Mouse (Mus musculus) heart, postnatal 0 days (tissue): ENCODE measurements around the gene Tbl1x. TPM values are rescaled to one million over a fixed set of nuclear protein-coding genes. Genes with fewer than 3 reads are reported as not detected.

Experiments
- ATAC-seq: fragments of 200-750 bp; cut with Nextera tagmentation; 2 replicates; pipeline ENCODE4 v1.8.0; 2017; ENCODE audit warnings: low read depth, moderate number of reproducible peaks, moderate library complexity; ENCODE audit not compliant: insufficient read depth
- DNase-seq: peaks from one replicate; pipeline ENCODE4 v3.0.0-alpha.2; 2016; ENCODE audit warnings: low spot score
- H3K27ac ChIP-seq: fragments of 300-500 bp; sonication (generic); 2 replicates; pipeline ENCODE4 v1.5.1; 2014; ENCODE audit warnings: low read depth, mild to moderate bottlenecking
- H3K27me3 ChIP-seq: fragments of 300-500 bp; sonication (generic); 2 replicates; pipeline ENCODE4 v1.6.1; 2014; ENCODE audit warnings: low read length, mixed read lengths; ENCODE audit not compliant: control insufficient read depth, insufficient read depth
- H3K36me3 ChIP-seq: fragments of 300-500 bp; sonication (generic); replicated peaks from 2 replicates; pipeline ENCODE4 v1.6.1; 2014; ENCODE audit warnings: low read length, mixed read lengths; ENCODE audit not compliant: control insufficient read depth, insufficient read depth
- H3K4me1 ChIP-seq: fragments of 300-500 bp; sonication (generic); 2 replicates; pipeline ENCODE4 v1.6.1; 2014; ENCODE audit warnings: antibody characterized with exemption; ENCODE audit not compliant: control insufficient read depth, insufficient read depth
- H3K4me2 ChIP-seq: fragments of 300-500 bp; sonication (generic); 2 replicates; pipeline ENCODE4 v1.6.1; 2014; ENCODE audit warnings: low read depth, mild to moderate bottlenecking, low read length, moderate library complexity
- H3K4me3 ChIP-seq: fragments of 300-500 bp; sonication (generic); 2 replicates; pipeline ENCODE4 v1.5.1; 2014; ENCODE audit warnings: low read depth, low read length
- H3K9ac ChIP-seq: fragments of 300-500 bp; sonication (generic); replicated peaks from 2 replicates; pipeline ENCODE4 v1.6.1; 2014; ENCODE audit warnings: low read depth, low read length, mixed read lengths
- H3K9me3 ChIP-seq: fragments of 300-500 bp; sonication (generic); replicated peaks from 2 replicates; pipeline ENCODE4 v1.6.1; 2016; ENCODE audit warnings: low read length; ENCODE audit not compliant: control insufficient read depth
- CTCF ChIP-seq: IDR thresholded peaks from 2 replicates; pipeline ENCODE4 v1.5.1; 2016; ENCODE audit warnings: antibody characterized with exemption, control low read depth, low read depth
- EP300 ChIP-seq: IDR thresholded peaks from 2 replicates; pipeline ENCODE4 v1.6.1; 2016; ENCODE audit warnings: antibody characterized with exemption, low read depth
- WGBS: fragments of 180-500 bp; shearing (Covaris S2); extraction: QIAGEN DNeasy Blood & Tissue Kit; methylation state at CpG from one replicate; pipeline ENCODE4 v1.1.7; 2014; 5-methylcytosine and 5-hydroxymethylcytosine counted together
- polyA plus RNA-seq: library from polyadenylated mRNA; unstranded; fragments of >200 nt; fragmentation: Nextera tagmentation; extraction: Ambion mirVana; gene quantifications from 2 replicates; pipeline ENCODE4 v1.2.1, GENCODE M21; 2015
- total RNA-seq: library from RNA; depleted of rRNA; stranded (reverse); fragments of >200 nt; gene quantifications from 2 replicates; pipeline ENCODE4 v1.2.3, GENCODE M21; 2014; ENCODE audit warnings: low replicate concordance

Tbl1x gene
- total and polyA plus RNA-seq, 2 experiments from 2014 or later: 34.1 to 64.4 TPM

- H3K27me3 ChIP-seq: no peaks in the 10 kb centered on the region
- TF ChIP-seq EP300 (no peak), CTCF (no peak)
- peak overlapping the region; percentile 30; the same call in 1 of the 2 replicates for H3K27ac ChIP-seq
- no peak overlapping the region for H3K4me2 ChIP-seq
- no peaks in the 10 kb centered on the region for H3K36me3 ChIP-seq
- DNase-seq (no peak), ATAC-seq (0 out of 2 replicates have a peak, but pooled peaks have one; percentile 11)
- H3K4me3 ChIP-seq: no peak overlapping the region
- 30% methylated on average over 3 of the region's 3 CpGs for WGBS
- no peaks in the 10 kb centered on the region for H3K9me3 ChIP-seq
- H3K4me1 ChIP-seq: peaks cover 5% of the 10 kb centered on the region
- H3K9ac ChIP-seq: no peak overlapping the region
Measured at GRCm38 (mm10) chrX:77552088-77552487, 41.3 kb downstream of the Tbl1x start.

GRCm38 (mm10) chrX:77555985-77556384, 45.2 kb downstream of the Tbl1x start:
- Histone ChIP-seq H3K4me3 (no peak overlapping the region), H3K27me3 (no peaks in the 10 kb centered on the region), H3K36me3 (no peaks in the 10 kb centered on the region), H3K4me1 (peaks cover 7% of the 10 kb centered on the region; the same call in 1 of the 2 replicates), H3K9ac (no peak overlapping the region), H3K9me3 (no peaks in the 10 kb centered on the region), H3K4me2 (no peak overlapping the region), H3K27ac (no peak overlapping the region)
- WGBS: 74% methylated on average over 1 of the region's 1 CpGs
- no peak for TF ChIP-seq EP300
- TF ChIP-seq CTCF: no peak
- DNase-seq (no peak), ATAC-seq (no peak)

GRCm38 (mm10) chrX:77559199-77559881, 48.5 kb downstream of the Tbl1x start:
- H3K4me3 ChIP-seq: no peak overlapping the region
- H3K36me3 ChIP-seq: no peaks in the 10 kb centered on the region
- no peaks in the 10 kb centered on the region for H3K9me3 ChIP-seq
- no peaks in the 10 kb centered on the region for H3K27me3 ChIP-seq
- DNase-seq: no peak
- TF ChIP-seq EP300 (no peak), CTCF (no peak)
- peak overlapping the region; percentile 6; the same call in 1 of the 2 replicates for H3K27ac ChIP-seq
- H3K9ac ChIP-seq: no peak overlapping the region
- peak; percentile 30; the same call in 1 of the 2 replicates for ATAC-seq
- H3K4me1 ChIP-seq: peaks cover 7% of the 10 kb centered on the region; the same call in 1 of the 2 replicates
- H3K4me2 ChIP-seq: no peak overlapping the region

GRCm38 (mm10) chrX:77563616-77564015, 52.8 kb downstream of the Tbl1x start:
- H3K4me1 ChIP-seq: peaks cover 7% of the 10 kb centered on the region; the same call in 1 of the 2 replicates
- no peak overlapping the region for H3K9ac ChIP-seq
- DNase-seq (no peak), ATAC-seq (no peak)
- no peaks in the 10 kb centered on the region for H3K36me3 ChIP-seq
- H3K27ac ChIP-seq: no peak overlapping the region
- WGBS: 68% methylated on average over 2 of the region's 2 CpGs
- no peak for TF ChIP-seq CTCF
- no peak for TF ChIP-seq EP300
- no peaks in the 10 kb centered on the region for H3K9me3 ChIP-seq
- H3K4me2 ChIP-seq: no peak overlapping the region
- H3K4me3 ChIP-seq: no peak overlapping the region
- H3K27me3 ChIP-seq: no peaks in the 10 kb centered on the region

GRCm38 (mm10) chrX:77566739-77567138, 55.9 kb downstream of the Tbl1x start:
- no peak overlapping the region for H3K4me2 ChIP-seq
- H3K9me3 ChIP-seq: no peaks in the 10 kb centered on the region
- WGBS: 81% methylated on average over 1 of the region's 1 CpGs
- H3K4me1 ChIP-seq: no peaks in the 10 kb centered on the region
- no peak for TF ChIP-seq EP300
- TF ChIP-seq CTCF: no peak
- ATAC-seq: no peak
- no peak for DNase-seq
- H3K27ac ChIP-seq: no peak overlapping the region
- no peaks in the 10 kb centered on the region for H3K27me3 ChIP-seq
- no peaks in the 10 kb centered on the region for H3K36me3 ChIP-seq
- H3K4me3 ChIP-seq: no peak overlapping the region
- H3K9ac ChIP-seq: no peak overlapping the region

GRCm38 (mm10) chrX:77568013-77568412, 57.2 kb downstream of the Tbl1x start:
- Histone ChIP-seq H3K4me2 (no peak overlapping the region), H3K9me3 (no peaks in the 10 kb centered on the region), H3K9ac (no peak overlapping the region), H3K36me3 (no peaks in the 10 kb centered on the region), H3K27me3 (no peaks in the 10 kb centered on the region), H3K27ac (no peak overlapping the region), H3K4me1 (no peaks in the 10 kb centered on the region), H3K4me3 (no peak overlapping the region)
- ATAC-seq (no peak), DNase-seq (no peak)
- TF ChIP-seq EP300: no peak
- no peak for TF ChIP-seq CTCF
- WGBS: 44% methylated on average over 2 of the region's 2 CpGs
